Mouse (Mus musculus): ENCODE measurements around the gene Otud4. TPM values are rescaled to one million over a fixed set of nuclear protein-coding genes. Genes with fewer than 3 reads are reported as not detected.
"Not testable (repeated sequence)": the region's sequence is repeated elsewhere in the genome, so short reads cannot be mapped to it uniquely, and the experiment has no call there.

The Otud4 gene
- polyA plus RNA-seq, 1 experiment from 2014 or later, result 30.9 TPM

GRCm38 (mm10) chr8:79653736-79654135 lies 14.3 kb downstream of the Otud4 start:
- H3K4me1 ChIP-seq (ENCODE audit: control insufficient read depth, insufficient read depth, low read length), result no peaks in the 10 kb centered on the region
- peaks cover 55% of the 10 kb centered on the region for H3K36me3 ChIP-seq (ENCODE audit: control insufficient read depth, insufficient read depth, low read length)
- H3K4me3 ChIP-seq (ENCODE audit: low read length), result no peak overlapping the region
- H3K4me2 ChIP-seq (replicated peaks; ENCODE audit: low read depth, low read length), result no peak overlapping the region
- H3K27me3 ChIP-seq (ENCODE audit: control insufficient read depth, insufficient read depth, low read length), result no peaks in the 10 kb centered on the region
- no peaks in the 10 kb centered on the region for H3K9me3 ChIP-seq (ENCODE audit: control insufficient read depth, low read length)
- no peak overlapping the region for H3K9ac ChIP-seq (ENCODE audit: low read depth, low read length)
- WGBS, result 94% methylated on average over 4 of the region's 4 CpGs
- ATAC-seq (ENCODE audit: low FRiP score, low TSS enrichment), result no peak
- H3K27ac ChIP-seq (ENCODE audit: low read depth, low read length), result no peak overlapping the region

GRCm38 (mm10) chr8:79658715-79659114 lies 19.3 kb downstream of the Otud4 start:
- H3K4me1 ChIP-seq (ENCODE audit: control insufficient read depth, insufficient read depth, low read length); H3K27ac ChIP-seq (ENCODE audit: low read depth, low read length); H3K4me2 ChIP-seq (replicated peaks; ENCODE audit: low read depth, low read length); ATAC-seq (ENCODE audit: low FRiP score, low TSS enrichment); H3K9me3 ChIP-seq (ENCODE audit: control insufficient read depth, low read length); H3K4me3 ChIP-seq (ENCODE audit: low read length); H3K27me3 ChIP-seq (ENCODE audit: control insufficient read depth, insufficient read depth, low read length); H3K9ac ChIP-seq (ENCODE audit: low read depth, low read length): not testable (repeated sequence)
- peaks cover 67% of the 10 kb centered on the region for H3K36me3 ChIP-seq (ENCODE audit: control insufficient read depth, insufficient read depth, low read length)
- 88% methylated on average over 4 of the region's 4 CpGs for WGBS

- 76% methylated on average over 4 of the region's 4 CpGs for WGBS
- peaks cover 55% of the 10 kb centered on the region for H3K36me3 ChIP-seq (ENCODE audit: control insufficient read depth, insufficient read depth, low read length)
- ATAC-seq (ENCODE audit: low FRiP score, low TSS enrichment), result no peak
- no peak overlapping the region for H3K9ac ChIP-seq (ENCODE audit: low read depth, low read length)
- no peak overlapping the region for H3K4me2 ChIP-seq (replicated peaks; ENCODE audit: low read depth, low read length)
- no peaks in the 10 kb centered on the region for H3K4me1 ChIP-seq (ENCODE audit: control insufficient read depth, insufficient read depth, low read length)
- H3K27ac ChIP-seq (ENCODE audit: low read depth, low read length), result no peak overlapping the region
- no peaks in the 10 kb centered on the region for H3K9me3 ChIP-seq (ENCODE audit: control insufficient read depth, low read length)
- H3K27me3 ChIP-seq (ENCODE audit: control insufficient read depth, insufficient read depth, low read length), result no peaks in the 10 kb centered on the region
- no peak overlapping the region for H3K4me3 ChIP-seq (ENCODE audit: low read length)
Observed at GRCm38 (mm10) chr8:79676461-79676860, 37.0 kb downstream of the Otud4 start.

GRCm38 (mm10) chr8:79679005-79679404 lies 39.6 kb downstream of the Otud4 start:
- Histone ChIP-seq H3K4me2 (replicated peaks; ENCODE audit: low read depth, low read length) (no peak overlapping the region), H3K4me3 (ENCODE audit: low read length) (no peak overlapping the region), H3K36me3 (ENCODE audit: control insufficient read depth, insufficient read depth, low read length) (peaks cover 43% of the 10 kb centered on the region), H3K27ac (ENCODE audit: low read depth, low read length) (no peak overlapping the region), H3K4me1 (ENCODE audit: control insufficient read depth, insufficient read depth, low read length) (no peaks in the 10 kb centered on the region), H3K9ac (ENCODE audit: low read depth, low read length) (no peak overlapping the region), H3K27me3 (ENCODE audit: control insufficient read depth, insufficient read depth, low read length) (no peaks in the 10 kb centered on the region), H3K9me3 (ENCODE audit: control insufficient read depth, low read length) (no peaks in the 10 kb centered on the region)
- ATAC-seq (ENCODE audit: low FRiP score, low TSS enrichment), result no peak
- 67% methylated on average over 5 of the region's 5 CpGs for WGBS

- not testable (repeated sequence) for H3K27ac ChIP-seq (ENCODE audit: low read depth, low read length); H3K27me3 ChIP-seq (ENCODE audit: control insufficient read depth, insufficient read depth, low read length); H3K4me1 ChIP-seq (ENCODE audit: control insufficient read depth, insufficient read depth, low read length); H3K9ac ChIP-seq (ENCODE audit: low read depth, low read length); H3K9me3 ChIP-seq (ENCODE audit: control insufficient read depth, low read length); ATAC-seq (ENCODE audit: low FRiP score, low TSS enrichment)
- peak overlapping the region; percentile 58 for H3K4me2 ChIP-seq (replicated peaks; ENCODE audit: low read depth, low read length)
- 42% methylated on average over 10 of the region's 10 CpGs for WGBS
- H3K4me3 ChIP-seq (ENCODE audit: low read length), result peak overlapping the region; percentile 37; the same call in 1 of the 2 replicates
- H3K36me3 ChIP-seq (ENCODE audit: control insufficient read depth, insufficient read depth, low read length), result peaks cover 45% of the 10 kb centered on the region
Observed at GRCm38 (mm10) chr8:79680083-79680482, 40.7 kb downstream of the Otud4 start.

- Histone ChIP-seq H3K4me2 (replicated peaks; ENCODE audit: low read depth, low read length) (peak overlapping the region; percentile 58), H3K9ac (ENCODE audit: low read depth, low read length) (peak overlapping the region; percentile 38; the same call in 1 of the 2 replicates), H3K27me3 (ENCODE audit: control insufficient read depth, insufficient read depth, low read length) (no peaks in the 10 kb centered on the region), H3K9me3 (ENCODE audit: control insufficient read depth, low read length) (no peaks in the 10 kb centered on the region), H3K4me1 (ENCODE audit: control insufficient read depth, insufficient read depth, low read length) (no peaks in the 10 kb centered on the region), H3K27ac (ENCODE audit: low read depth, low read length) (no peak overlapping the region), H3K4me3 (ENCODE audit: low read length) (peak overlapping the region; percentile 37), H3K36me3 (ENCODE audit: control insufficient read depth, insufficient read depth, low read length) (peaks cover 47% of the 10 kb centered on the region)
- 8% methylated on average over 32 of the region's 34 CpGs for WGBS
- ATAC-seq (ENCODE audit: low FRiP score, low TSS enrichment), result peak; percentile 88
Observed at GRCm38 (mm10) chr8:79680555-79680954, 41.1 kb downstream of the Otud4 start.

GRCm38 (mm10) chr8:79680965-79681364 lies 41.5 kb downstream of the Otud4 start:
- no peaks in the 10 kb centered on the region for H3K9me3 ChIP-seq (ENCODE audit: control insufficient read depth, low read length)
- H3K4me1 ChIP-seq (ENCODE audit: control insufficient read depth, insufficient read depth, low read length), result no peaks in the 10 kb centered on the region
- peak overlapping the region; percentile 38; the same call in 1 of the 2 replicates for H3K9ac ChIP-seq (ENCODE audit: low read depth, low read length)
- H3K36me3 ChIP-seq (ENCODE audit: control insufficient read depth, insufficient read depth, low read length), result peaks cover 47% of the 10 kb centered on the region
- H3K4me3 ChIP-seq (ENCODE audit: low read length), result peak overlapping the region; percentile 37
- peak; percentile 70; the same call in 1 of the 2 replicates for ATAC-seq (ENCODE audit: low FRiP score, low TSS enrichment)
- H3K27ac ChIP-seq (ENCODE audit: low read depth, low read length), result no peak overlapping the region
- WGBS, result 36% methylated on average over 2 of the region's 2 CpGs
- no peaks in the 10 kb centered on the region for H3K27me3 ChIP-seq (ENCODE audit: control insufficient read depth, insufficient read depth, low read length)
- peak overlapping the region; percentile 58 for H3K4me2 ChIP-seq (replicated peaks; ENCODE audit: low read depth, low read length)

GRCm38 (mm10) chr8:79685927-79686326 lies 46.5 kb downstream of the Otud4 start:
- not testable (repeated sequence) for ATAC-seq (ENCODE audit: low FRiP score, low TSS enrichment); H3K9ac ChIP-seq (ENCODE audit: low read depth, low read length); H3K4me3 ChIP-seq (ENCODE audit: low read length); H3K27ac ChIP-seq (ENCODE audit: low read depth, low read length); H3K4me1 ChIP-seq (ENCODE audit: control insufficient read depth, insufficient read depth, low read length); H3K4me2 ChIP-seq (replicated peaks; ENCODE audit: low read depth, low read length); H3K27me3 ChIP-seq (ENCODE audit: control insufficient read depth, insufficient read depth, low read length); H3K9me3 ChIP-seq (ENCODE audit: control insufficient read depth, low read length)
- WGBS, result 95% methylated on average over 3 of the region's 5 CpGs
- peaks cover 79% of the 10 kb centered on the region for H3K36me3 ChIP-seq (ENCODE audit: control insufficient read depth, insufficient read depth, low read length)

GRCm38 (mm10) chr8:79692531-79692930 lies 53.1 kb downstream of the Otud4 start:
- Histone ChIP-seq H3K27ac (ENCODE audit: low read depth, low read length) (no peak overlapping the region), H3K4me1 (ENCODE audit: control insufficient read depth, insufficient read depth, low read length) (no peaks in the 10 kb centered on the region), H3K4me3 (ENCODE audit: low read length) (no peak overlapping the region), H3K36me3 (ENCODE audit: control insufficient read depth, insufficient read depth, low read length) (peaks cover 78% of the 10 kb centered on the region), H3K9ac (ENCODE audit: low read depth, low read length) (no peak overlapping the region), H3K27me3 (ENCODE audit: control insufficient read depth, insufficient read depth, low read length) (no peaks in the 10 kb centered on the region), H3K9me3 (ENCODE audit: control insufficient read depth, low read length) (no peaks in the 10 kb centered on the region), H3K4me2 (replicated peaks; ENCODE audit: low read depth, low read length) (no peak overlapping the region)
- WGBS, result 91% methylated on average over 2 of the region's 2 CpGs
- ATAC-seq (ENCODE audit: low FRiP score, low TSS enrichment), result no peak

All from kidney, embryonic 14.5 days (tissue).